Mouse (Mus musculus) lung, postnatal 0 days (tissue): ENCODE results near the gene B3gnt8. TPM values are rescaled to one million over a fixed set of nuclear protein-coding genes. Genes with fewer than 3 reads are reported as not detected.
A peak's percentile ranks its signal among the peaks of the same experiment; 100 is the strongest.

Source experiments
- ATAC-seq: fragments of 200-750 bp; cut with Nextera tagmentation; 2 replicates; pipeline ENCODE4 v1.8.0; 2017; ENCODE audit warnings: moderate library complexity
- DNase-seq: peaks from one replicate; pipeline ENCODE4 v3.0.0-alpha.2; 2016; ENCODE audit warnings: low spot score
- H3K27ac ChIP-seq: fragments of 300-500 bp; sonication (generic); 2 replicates; pipeline ENCODE4 v1.5.1; 2014; ENCODE audit warnings: antibody characterized with exemption, mild to moderate bottlenecking, low read length, mixed read lengths
- H3K27me3 ChIP-seq: fragments of 300-500 bp; sonication (generic); replicated peaks from 2 replicates; pipeline ENCODE4 v1.6.1; 2014; ENCODE audit warnings: low read length, mixed read lengths; ENCODE audit not compliant: insufficient read depth
- H3K36me3 ChIP-seq: fragments of 300-500 bp; sonication (generic); 2 replicates; pipeline ENCODE4 v1.6.1; 2014; ENCODE audit warnings: low read length, mixed read lengths; ENCODE audit not compliant: insufficient read depth
- H3K4me1 ChIP-seq: fragments of 300-500 bp; sonication (generic); 2 replicates; pipeline ENCODE4 v1.6.1; 2014; ENCODE audit warnings: antibody characterized with exemption, low read depth, low read length, mixed read lengths; ENCODE audit not compliant: insufficient read depth
- H3K4me2 ChIP-seq: fragments of 300-500 bp; sonication (generic); replicated peaks from 2 replicates; pipeline ENCODE4 v1.6.1; 2014; ENCODE audit warnings: low read depth, mild to moderate bottlenecking, low read length, moderate library complexity, mixed read lengths
- H3K4me3 ChIP-seq: fragments of 300-500 bp; sonication (generic); 2 replicates; pipeline ENCODE4 v1.5.1; 2014; ENCODE audit warnings: low read depth, low read length
- H3K9ac ChIP-seq: fragments of 300-500 bp; sonication (generic); replicated peaks from 2 replicates; pipeline ENCODE4 v1.6.1; 2014; ENCODE audit warnings: low read depth, mild to moderate bottlenecking
- H3K9me3 ChIP-seq: fragments of 300-500 bp; sonication (generic); 2 replicates; pipeline ENCODE4 v1.6.1; 2016; ENCODE audit warnings: low read length, mixed read lengths
- CTCF ChIP-seq: IDR thresholded peaks from 2 replicates; pipeline ENCODE4 v1.5.1; 2016; ENCODE audit warnings: antibody characterized with exemption, mild to moderate bottlenecking
- EP300 ChIP-seq: IDR thresholded peaks from 2 replicates; pipeline ENCODE4 v1.6.1; 2016; ENCODE audit warnings: antibody characterized with exemption, mild to moderate bottlenecking, control low read depth
- WGBS: fragments of 180-500 bp; shearing (Covaris S2); extraction: QIAGEN DNeasy Blood & Tissue Kit; methylation state at CpG from one replicate; pipeline ENCODE4 v1.1.7; 2014; 5-methylcytosine and 5-hydroxymethylcytosine counted together
- polyA plus RNA-seq: library from polyadenylated mRNA; unstranded; fragments of >200 nt; fragmentation: Nextera tagmentation; extraction: Ambion mirVana; gene quantifications from 2 replicates; pipeline ENCODE4 v1.2.1, GENCODE M21; 2015

The B3gnt8 gene
- polyA plus RNA-seq, 1 experiment from 2014 or later = 10.9 TPM

- WGBS = 52% methylated on average over 14 of the region's 15 CpGs
- Histone ChIP-seq H3K4me2 (peak overlapping the region; percentile 27), H3K9ac (no peak overlapping the region), H3K4me3 (0 out of 2 replicates have a peak overlapping the region, but pooled peaks have one; percentile 63), H3K27me3 (no peaks in the 10 kb centered on the region), H3K36me3 (no peaks in the 10 kb centered on the region), H3K27ac (no peak overlapping the region), H3K4me1 (peaks cover 16% of the 10 kb centered on the region), H3K9me3 (no peaks in the 10 kb centered on the region)
- TF ChIP-seq CTCF (no peak), EP300 (no peak)
- ATAC-seq (no peak), DNase-seq (no peak)
Observed at GRCm38 (mm10) chr7:25681341-25682231, 55.1 kb downstream of the B3gnt8 start.

- ATAC-seq (no peak), DNase-seq (peak; percentile 55)
- WGBS = 41% methylated on average over 7 of the region's 7 CpGs
- TF ChIP-seq CTCF = no peak
- TF ChIP-seq EP300 = no peak
- H3K4me3 ChIP-seq = no peak overlapping the region
- H3K27me3 ChIP-seq = no peaks in the 10 kb centered on the region
- no peaks in the 10 kb centered on the region for H3K9me3 ChIP-seq
- H3K4me2 ChIP-seq = no peak overlapping the region
- H3K36me3 ChIP-seq = no peaks in the 10 kb centered on the region
- H3K4me1 ChIP-seq = peaks cover 13% of the 10 kb centered on the region; the same call in 1 of the 2 replicates
- no peak overlapping the region for H3K27ac ChIP-seq
- no peak overlapping the region for H3K9ac ChIP-seq
Observed at GRCm38 (mm10) chr7:25683474-25684180, 57.2 kb downstream of the B3gnt8 start.

- Histone ChIP-seq H3K4me1 (peaks cover 13% of the 10 kb centered on the region; the same call in 1 of the 2 replicates), H3K9ac (no peak overlapping the region), H3K9me3 (no peaks in the 10 kb centered on the region), H3K36me3 (no peaks in the 10 kb centered on the region), H3K4me3 (no peak overlapping the region), H3K27me3 (no peaks in the 10 kb centered on the region), H3K27ac (no peak overlapping the region), H3K4me2 (no peak overlapping the region)
- DNase-seq (no peak), ATAC-seq (no peak)
- WGBS = 83% methylated on average over 6 of the region's 6 CpGs
- TF ChIP-seq EP300 (no peak), CTCF (no peak)
Observed at GRCm38 (mm10) chr7:25684659-25685058, 58.2 kb downstream of the B3gnt8 start.

Other genes starting within 250 kb of the B3gnt8 start
- gene Lipe, start 227.9 kb upstream of the B3gnt8 start, polyA plus RNA-seq = 19.8 and 21.4 TPM in 2 replicates
- gene Cxcl17, start 213.8 kb upstream of the B3gnt8 start, polyA plus RNA-seq = 31.9 and 38.1 TPM in 2 replicates
- 21.7 and 23.5 TPM in 2 replicates for gene Ceacam1, start 149.1 kb upstream of the B3gnt8 start, polyA plus RNA-seq
- gene Ceacam2, start 86.8 kb upstream of the B3gnt8 start, polyA plus RNA-seq = not detected in 2 replicates
- not detected in 2 replicates for gene Erich4, start 10.8 kb upstream of the B3gnt8 start, polyA plus RNA-seq
- 20.0 and 22.5 TPM in 2 replicates for gene Dmac2, start 7.2 kb upstream of the B3gnt8 start, polyA plus RNA-seq
- gene Bckdha, start 32.3 kb downstream of the B3gnt8 start, polyA plus RNA-seq = 61.8 and 71.7 TPM in 2 replicates
- 46.7 and 49.7 TPM in 2 replicates for gene Exosc5, start 32.5 kb downstream of the B3gnt8 start, polyA plus RNA-seq
- gene Tmem91, start 48.5 kb downstream of the B3gnt8 start, polyA plus RNA-seq = 1.2 and 2.0 TPM in 2 replicates
- 28.6 and 28.8 TPM in 2 replicates for gene B9d2, start 54.1 kb downstream of the B3gnt8 start, polyA plus RNA-seq
- gene Tgfb1, start 60.3 kb downstream of the B3gnt8 start, polyA plus RNA-seq = 6.6 and 9.0 TPM in 2 replicates
- 9.8 and 12.1 TPM in 2 replicates for gene Ccdc97, start 92.4 kb downstream of the B3gnt8 start, polyA plus RNA-seq
- 32.4 and 34.5 TPM in 2 replicates for gene Hnrnpul1, start 128.1 kb downstream of the B3gnt8 start, polyA plus RNA-seq
- 74.6 and 81.6 TPM in 2 replicates for gene Axl, start 162.1 kb downstream of the B3gnt8 start, polyA plus RNA-seq
- 51.9 and 53.1 TPM in 2 replicates for gene Cyp2s1, start 190.3 kb downstream of the B3gnt8 start, polyA plus RNA-seq